Mouse (Mus musculus): ENCODE measurements at regions not wholly inside any gene's neighbourhood (a gene's known extent, or its start where the extent isn't known, plus 50 kb on each side); places are given as distances from the start of the nearest gene placed in this dataset.

GRCm38 (mm10) chr2:148149426-148149825 is 102.7 kb upstream of the Foxa2 start:
- no peaks in the 10 kb centered on the region for H3K4me1 ChIP-seq
- H3K9me3 ChIP-seq = no peaks in the 10 kb centered on the region
- no peak overlapping the region for H3K27ac ChIP-seq
- no peak for DNase-seq (ENCODE audit: extremely low spot score, low spot score)
- H3K27me3 ChIP-seq (ENCODE audit: poor library complexity, severe bottlenecking) = no peaks in the 10 kb centered on the region
- 83% methylated on average over 1 of the region's 1 CpGs for WGBS
- no peak overlapping the region for H3K4me3 ChIP-seq
- no peaks in the 10 kb centered on the region for H3K36me3 ChIP-seq (replicated peaks)

- Histone ChIP-seq H3K27ac (no peak overlapping the region), H3K27me3 (ENCODE audit: poor library complexity, severe bottlenecking) (no peaks in the 10 kb centered on the region), H3K36me3 (replicated peaks) (no peaks in the 10 kb centered on the region), H3K4me1 (no peaks in the 10 kb centered on the region), H3K9me3 (no peaks in the 10 kb centered on the region), H3K4me3 (no peak overlapping the region)
- DNase-seq (ENCODE audit: extremely low spot score, low spot score) = no peak
- WGBS = 89% methylated on average over 6 of the region's 6 CpGs
Measured at GRCm38 (mm10) chr2:148153513-148154271, 106.9 kb upstream of the Foxa2 start.

GRCm38 (mm10) chr2:148156122-148156521 is 109.4 kb upstream of the Foxa2 start:
- peaks cover 4% of the 10 kb centered on the region; the same call in 1 of the 2 replicates for H3K4me1 ChIP-seq
- WGBS = 94% methylated on average over 2 of the region's 2 CpGs

GRCm38 (mm10) chr2:148159028-148159600 is 112.3 kb upstream of the Foxa2 start:
- Histone ChIP-seq H3K4me3 (no peak overlapping the region), H3K27me3 (ENCODE audit: poor library complexity, severe bottlenecking) (no peaks in the 10 kb centered on the region), H3K4me1 (peaks cover 14% of the 10 kb centered on the region), H3K36me3 (replicated peaks) (no peaks in the 10 kb centered on the region), H3K27ac (no peak overlapping the region), H3K9me3 (peaks cover 4% of the 10 kb centered on the region; the same call in 1 of the 2 replicates)
- no peak for DNase-seq (ENCODE audit: extremely low spot score, low spot score)
- 86% methylated on average over 8 of the region's 8 CpGs for WGBS

More at GRCm38 (mm10) chr2:148156122-148156521, 109.4 kb upstream of the Foxa2 start:
- Histone ChIP-seq H3K27me3 (ENCODE audit: poor library complexity, severe bottlenecking) (no peaks in the 10 kb centered on the region), H3K36me3 (replicated peaks) (no peaks in the 10 kb centered on the region), H3K4me3 (no peak overlapping the region), H3K27ac (no peak overlapping the region), H3K9me3 (no peaks in the 10 kb centered on the region)
- no peak for DNase-seq (ENCODE audit: extremely low spot score, low spot score)

GRCm38 (mm10) chr2:148160997-148161396 is 114.2 kb upstream of the Foxa2 start:
- H3K9me3 ChIP-seq = peaks cover 4% of the 10 kb centered on the region; the same call in 1 of the 2 replicates
- H3K36me3 ChIP-seq (replicated peaks) = no peaks in the 10 kb centered on the region
- H3K4me1 ChIP-seq = peaks cover 14% of the 10 kb centered on the region
- no peak overlapping the region for H3K27ac ChIP-seq
- 98% methylated on average over 12 of the region's 12 CpGs for WGBS
- no peak overlapping the region for H3K4me3 ChIP-seq
- DNase-seq (ENCODE audit: extremely low spot score, low spot score) = no peak
- H3K27me3 ChIP-seq (ENCODE audit: poor library complexity, severe bottlenecking) = no peaks in the 10 kb centered on the region

- no peak for DNase-seq (ENCODE audit: extremely low spot score, low spot score)
- WGBS = 55% methylated on average over 1 of the region's 1 CpGs
- Histone ChIP-seq H3K4me3 (no peak overlapping the region), H3K27me3 (ENCODE audit: poor library complexity, severe bottlenecking) (no peaks in the 10 kb centered on the region), H3K4me1 (peaks cover 14% of the 10 kb centered on the region), H3K9me3 (peaks cover 4% of the 10 kb centered on the region; the same call in 1 of the 2 replicates), H3K36me3 (replicated peaks) (no peaks in the 10 kb centered on the region), H3K27ac (no peak overlapping the region)
Measured at GRCm38 (mm10) chr2:148161966-148162365, 115.2 kb upstream of the Foxa2 start.

GRCm38 (mm10) chr2:148162562-148162961 is 115.8 kb upstream of the Foxa2 start:
- WGBS = 90% methylated on average over 1 of the region's 1 CpGs
- H3K27me3 ChIP-seq (ENCODE audit: poor library complexity, severe bottlenecking) = no peaks in the 10 kb centered on the region
- peaks cover 4% of the 10 kb centered on the region; the same call in 1 of the 2 replicates for H3K9me3 ChIP-seq
- DNase-seq (ENCODE audit: extremely low spot score, low spot score) = no peak
- H3K4me3 ChIP-seq = no peak overlapping the region
- no peak overlapping the region for H3K27ac ChIP-seq
- H3K36me3 ChIP-seq (replicated peaks) = no peaks in the 10 kb centered on the region
- peaks cover 14% of the 10 kb centered on the region for H3K4me1 ChIP-seq

- WGBS = 86% methylated on average over 4 of the region's 4 CpGs
- Histone ChIP-seq H3K27ac (no peak overlapping the region), H3K4me3 (no peak overlapping the region), H3K27me3 (ENCODE audit: poor library complexity, severe bottlenecking) (no peaks in the 10 kb centered on the region), H3K4me1 (peaks cover 3% of the 10 kb centered on the region; the same call in 1 of the 2 replicates), H3K36me3 (replicated peaks) (no peaks in the 10 kb centered on the region), H3K9me3 (no peaks in the 10 kb centered on the region)
- no peak for DNase-seq (ENCODE audit: extremely low spot score, low spot score)
Measured at GRCm38 (mm10) chr2:148171113-148171512, 124.3 kb upstream of the Foxa2 start.

- peaks cover 3% of the 10 kb centered on the region; the same call in 1 of the 2 replicates for H3K4me1 ChIP-seq
- no peak overlapping the region for H3K27ac ChIP-seq
- H3K4me3 ChIP-seq = no peak overlapping the region
- 41% methylated on average over 1 of the region's 1 CpGs for WGBS
- H3K36me3 ChIP-seq (replicated peaks) = no peaks in the 10 kb centered on the region
- H3K27me3 ChIP-seq (ENCODE audit: poor library complexity, severe bottlenecking) = no peaks in the 10 kb centered on the region
- H3K9me3 ChIP-seq = no peaks in the 10 kb centered on the region
- no peak for DNase-seq (ENCODE audit: extremely low spot score, low spot score)
Measured at GRCm38 (mm10) chr2:148171699-148172098, 124.9 kb upstream of the Foxa2 start.

GRCm38 (mm10) chr2:148175251-148175927 is 128.6 kb upstream of the Foxa2 start:
- H3K27me3 ChIP-seq (ENCODE audit: poor library complexity, severe bottlenecking) = no peaks in the 10 kb centered on the region
- no peaks in the 10 kb centered on the region for H3K9me3 ChIP-seq
- peaks cover 3% of the 10 kb centered on the region; the same call in 1 of the 2 replicates for H3K4me1 ChIP-seq
- DNase-seq (ENCODE audit: extremely low spot score, low spot score) = no peak
- H3K4me3 ChIP-seq = no peak overlapping the region
- 85% methylated on average over 8 of the region's 8 CpGs for WGBS
- no peaks in the 10 kb centered on the region for H3K36me3 ChIP-seq (replicated peaks)
- no peak overlapping the region for H3K27ac ChIP-seq

- no peaks in the 10 kb centered on the region for H3K9me3 ChIP-seq
- H3K27ac ChIP-seq = no peak overlapping the region
- no peaks in the 10 kb centered on the region for H3K4me1 ChIP-seq
- no peaks in the 10 kb centered on the region for H3K36me3 ChIP-seq (replicated peaks)
- 89% methylated on average over 2 of the region's 2 CpGs for WGBS
- no peak for DNase-seq (ENCODE audit: extremely low spot score, low spot score)
- no peak overlapping the region for H3K4me3 ChIP-seq
- no peaks in the 10 kb centered on the region for H3K27me3 ChIP-seq (ENCODE audit: poor library complexity, severe bottlenecking)
Measured at GRCm38 (mm10) chr2:148180245-148180644, 133.5 kb upstream of the Foxa2 start.

GRCm38 (mm10) chr2:148181518-148181917 is 134.7 kb upstream of the Foxa2 start:
- H3K9me3 ChIP-seq = no peaks in the 10 kb centered on the region
- H3K4me3 ChIP-seq = no peak overlapping the region
- DNase-seq (ENCODE audit: extremely low spot score, low spot score) = no peak
- no peaks in the 10 kb centered on the region for H3K4me1 ChIP-seq
- 83% methylated on average over 2 of the region's 2 CpGs for WGBS
- no peaks in the 10 kb centered on the region for H3K36me3 ChIP-seq (replicated peaks)
- H3K27me3 ChIP-seq (ENCODE audit: poor library complexity, severe bottlenecking) = no peaks in the 10 kb centered on the region
- H3K27ac ChIP-seq = no peak overlapping the region

Measured in forebrain, embryonic 10.5 days (tissue).